In genomic region chr1:125687701-125688420, GRCm38 (mm10) we compare ENCODE assay signal across 13 mouse cellular contexts. TPM values are rescaled to one million over a fixed set of nuclear protein-coding genes. Genes with fewer than 3 reads are reported as not detected.
DNase-seq lines count a peak whose midpoint lies in the region; ATAC-seq and TF ChIP-seq lines count a peak whose summit lies in the region.
"Had no signal": no experiment of that assay in that cellular context is flagged by ENCODE, and none has a peak within 500 bp of the region (broad histone marks: within the 10 kb centered on the region; RNA-seq: fewer than 3 reads in every experiment).

No protein-coding gene starts in this region.

- H3K4me2 ChIP-seq in forebrain, postnatal 0 days (ENCODE audit: low read depth): no peak overlapping the region
- H3K4me2 ChIP-seq in lung, embryonic 15.5 days: peak overlapping the region; percentile 15; the same call in 1 of the 2 replicates
- H3K4me2 ChIP-seq in heart, embryonic 12.5 days: no peak overlapping the region
- H3K4me2 ChIP-seq: forebrain, embryonic 15.5 days; liver, embryonic 13.5 days had no signal

- H3K9me3 ChIP-seq in forebrain, postnatal 0 days (ENCODE audit: low read length): no peaks in the 10 kb centered on the region
- no peaks in the 10 kb centered on the region for H3K9me3 ChIP-seq in forebrain, embryonic 10.5 days
- no peaks in the 10 kb centered on the region for H3K9me3 ChIP-seq in lung, embryonic 15.5 days
- H3K9me3 ChIP-seq in heart, embryonic 12.5 days (replicated peaks): no peaks in the 10 kb centered on the region
- H3K9me3 ChIP-seq: forebrain, embryonic 15.5 days; liver, embryonic 13.5 days had no signal

- no peak overlapping the region for H3K4me3 ChIP-seq in forebrain, postnatal 0 days (ENCODE audit: low read depth, low read length)
- no peak overlapping the region for H3K4me3 ChIP-seq in forebrain, embryonic 10.5 days
- H3K4me3 ChIP-seq in lung, embryonic 15.5 days: no peak overlapping the region
- H3K4me3 ChIP-seq in heart, embryonic 12.5 days: no peak overlapping the region
- H3K4me3 ChIP-seq: forebrain, embryonic 15.5 days; liver, embryonic 13.5 days had no signal

- no peaks in the 10 kb centered on the region for H3K36me3 ChIP-seq in forebrain, postnatal 0 days (ENCODE audit: insufficient read depth)
- no peaks in the 10 kb centered on the region for H3K36me3 ChIP-seq in forebrain, embryonic 10.5 days (replicated peaks)
- no peaks in the 10 kb centered on the region for H3K36me3 ChIP-seq in lung, embryonic 15.5 days
- H3K36me3 ChIP-seq in heart, embryonic 12.5 days: no peaks in the 10 kb centered on the region
- H3K36me3 ChIP-seq: forebrain, embryonic 15.5 days; liver, embryonic 13.5 days had no signal

- H3K27me3 ChIP-seq in forebrain, postnatal 0 days (ENCODE audit: insufficient read depth, low read length): no peaks in the 10 kb centered on the region
- H3K27me3 ChIP-seq in forebrain, embryonic 10.5 days (ENCODE audit: poor library complexity, severe bottlenecking): no peaks in the 10 kb centered on the region
- H3K27me3 ChIP-seq in lung, embryonic 15.5 days: no peaks in the 10 kb centered on the region
- H3K27me3 ChIP-seq in heart, embryonic 12.5 days (replicated peaks): no peaks in the 10 kb centered on the region
- H3K27me3 ChIP-seq: forebrain, embryonic 15.5 days; liver, embryonic 13.5 days had no signal

- 56% methylated on average over 13 of the region's 13 CpGs for WGBS in forebrain, postnatal 0 days
- WGBS in forebrain, embryonic 10.5 days: 86% methylated on average over 13 of the region's 13 CpGs
- WGBS in lung, embryonic 15.5 days: 62% methylated on average over 13 of the region's 13 CpGs
- WGBS in heart, embryonic 12.5 days: 73% methylated on average over 13 of the region's 13 CpGs

- H3K9ac ChIP-seq in forebrain, postnatal 0 days: no peak overlapping the region
- H3K9ac ChIP-seq in lung, embryonic 15.5 days: no peak overlapping the region
- no peak overlapping the region for H3K9ac ChIP-seq in heart, embryonic 12.5 days
- H3K9ac ChIP-seq: forebrain, embryonic 15.5 days; liver, embryonic 13.5 days had no signal

- no peak overlapping the region for H3K27ac ChIP-seq in forebrain, postnatal 0 days (ENCODE audit: low read depth, low read length)
- no peak overlapping the region for H3K27ac ChIP-seq in forebrain, embryonic 10.5 days
- no peak overlapping the region for H3K27ac ChIP-seq in lung, embryonic 15.5 days
- no peak overlapping the region for H3K27ac ChIP-seq in heart, embryonic 12.5 days (ENCODE audit: poor library complexity, severe bottlenecking)
- H3K27ac ChIP-seq: forebrain, embryonic 15.5 days; liver, embryonic 13.5 days had no signal

- TF ChIP-seq CTCF in forebrain, postnatal 0 days (IDR thresholded peaks at IDR 0.05; ENCODE audit: low read depth): no peak
- no peak for TF ChIP-seq CTCF in brain, embryonic 14.5 days (IDR thresholded peaks at IDR 0.05; ENCODE audit: borderline replicate concordance, extremely low read depth, insufficient read depth, insufficient read length)

- TF ChIP-seq POLR2A in brain, embryonic 14.5 days (IDR thresholded peaks at IDR 0.05; ENCODE audit: borderline replicate concordance, extremely low read depth, insufficient read depth, insufficient read length, poor library complexity, severe bottlenecking): no peak

- ATAC-seq in forebrain, postnatal 0 days: no peak
- ATAC-seq in lung, embryonic 15.5 days (ENCODE audit: borderline replicate concordance, extremely low read depth, low FRiP score, low TSS enrichment): peak; percentile 14; the same call in 1 of the 2 replicates
- no peak for ATAC-seq in heart, embryonic 12.5 days (ENCODE audit: insufficient number of reproducible peaks, low FRiP score)

- H3K4me1 ChIP-seq in forebrain, postnatal 0 days (ENCODE audit: insufficient read depth): no peaks in the 10 kb centered on the region
- no peaks in the 10 kb centered on the region for H3K4me1 ChIP-seq in forebrain, embryonic 10.5 days
- H3K4me1 ChIP-seq in lung, embryonic 15.5 days: 0 out of 2 replicates have a peak, but pooled peaks cover 13% of the 10 kb centered on the region
- H3K4me1 ChIP-seq in heart, embryonic 12.5 days (replicated peaks): no peaks in the 10 kb centered on the region

- DNase-seq in forebrain, postnatal 0 days: peak; percentile 11
- DNase-seq in forebrain, embryonic 10.5 days (ENCODE audit: extremely low spot score, low spot score): no peak
- DNase-seq in 3T3-L1 (ENCODE audit: low read depth, low spot score): peak; percentile 87
- DNase-seq in brain, embryonic 14.5 days (ENCODE audit: low read depth): peak; percentile 82
- DNase-seq in layer of hippocampus, adult 8-10 months (ENCODE audit: low spot score in 2 of 2): no peak
- no peak for DNase-seq in gastrocnemius, adult 18-20 months (ENCODE audit: low spot score)
- DNase-seq: heart, adult 18-20 months; liver, embryonic 13.5 days; midbrain, embryonic 14.5 days; thymus, postnatal 25 days had no signal

RNA-seq across cellular contexts. Expression of gene Gpr39, which starts 11.1 kb away (rescaled TPM):
- 0.15 and 0.38 TPM in 2 replicates for total RNA-seq in forebrain, postnatal 0 days (2014; rRNA removed)
- not detected in 2 replicates for polyA plus RNA-seq in forebrain, postnatal 0 days (2015; fragmentation: Nextera tagmentation; extraction: Ambion mirVana)
- not detected in 2 replicates for polyA plus RNA-seq in forebrain, embryonic 10.5 days (2016; fragmentation: Nextera tagmentation; extraction: Ambion mirVana)
- polyA plus RNA-seq in brain, embryonic 14.5 days (2012; rRNA removed): 0.14 and 0.22 TPM in 2 replicates
- 3.8 and 3.9 TPM in 2 replicates for polyA plus RNA-seq in lung, embryonic 15.5 days (2015; fragmentation: Nextera tagmentation; extraction: Ambion mirVana)
- under 1 TPM in 3 of 4 experiments, not detected in 1; 0.16 to 0.36 (median 0.19) TPM for total RNA-seq in layer of hippocampus, adult 8-10 months (2022)
- not detected for total RNA-seq in gastrocnemius, adult 18-20 months (2021)
- polyA plus RNA-seq in heart, embryonic 12.5 days (2016; fragmentation: Nextera tagmentation; extraction: Ambion mirVana): 2.2 and 2.6 TPM in 2 replicates
- polyA plus RNA-seq: forebrain, embryonic 15.5 days; midbrain, embryonic 14.5 days had no signal

Comparison
In these comparisons a context has a peak if more than half of its experiments do, and no peak if none do; other contexts are left out.
1. DNase-seq: peak in forebrain, postnatal 0 days (single experiment), 3T3-L1 (single experiment) and brain, embryonic 14.5 days (single experiment); none in forebrain, embryonic 10.5 days (single experiment), layer of hippocampus, adult 8-10 months (0 of 2) and gastrocnemius, adult 18-20 months (single experiment).